Mouse (Mus musculus) neural tube, embryonic 10.5 days (tissue): ENCODE results near the gene Sema6d.

ENCODE experiments used
- DNase-seq: peaks from one replicate; pipeline ENCODE4 v3.0.0-alpha.2; 2017; ENCODE audit warnings: low spot score; ENCODE audit errors: extremely low spot score

Gene Sema6d

DNA sequence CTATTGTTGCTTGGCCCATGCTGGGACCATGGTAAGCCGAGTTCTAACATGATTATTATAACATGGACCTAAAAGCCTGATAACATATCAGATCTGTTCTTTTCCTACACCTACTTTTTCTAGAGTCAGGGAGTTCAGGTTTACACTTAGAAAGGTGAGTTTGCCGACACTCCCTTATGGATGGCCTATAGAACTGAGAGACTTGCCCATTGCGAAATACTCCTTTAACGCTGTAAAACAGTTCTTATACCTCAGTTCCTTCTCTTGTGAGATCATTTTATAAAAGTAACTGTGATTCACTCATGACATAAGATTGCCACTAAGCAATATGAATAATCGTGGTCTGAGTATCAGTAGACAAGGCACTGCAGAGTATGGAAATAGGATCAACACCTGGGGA lies 307.5 kb downstream of the Sema6d start:
- DNase-seq: no peak

DNA sequence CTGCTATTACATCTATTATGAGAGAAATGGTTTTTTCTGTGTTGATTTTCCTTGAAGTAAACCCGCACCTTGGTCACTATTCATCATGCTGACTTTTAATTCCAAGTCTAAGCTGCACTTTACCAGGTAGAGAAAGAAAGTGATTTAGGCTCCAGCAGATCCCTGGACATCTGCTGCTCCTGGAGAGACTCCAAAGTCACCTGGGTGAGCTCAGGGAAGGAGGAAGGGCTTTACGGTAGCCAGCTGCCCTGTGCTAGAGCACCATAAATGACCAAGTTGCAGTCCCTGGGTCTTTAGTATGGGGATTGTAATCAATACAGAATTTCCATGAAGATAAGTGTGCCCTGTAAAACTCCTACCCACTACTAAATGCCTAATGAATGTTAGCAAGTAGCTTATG lies 309.8 kb downstream of the Sema6d start:
- no peak for DNase-seq

DNA sequence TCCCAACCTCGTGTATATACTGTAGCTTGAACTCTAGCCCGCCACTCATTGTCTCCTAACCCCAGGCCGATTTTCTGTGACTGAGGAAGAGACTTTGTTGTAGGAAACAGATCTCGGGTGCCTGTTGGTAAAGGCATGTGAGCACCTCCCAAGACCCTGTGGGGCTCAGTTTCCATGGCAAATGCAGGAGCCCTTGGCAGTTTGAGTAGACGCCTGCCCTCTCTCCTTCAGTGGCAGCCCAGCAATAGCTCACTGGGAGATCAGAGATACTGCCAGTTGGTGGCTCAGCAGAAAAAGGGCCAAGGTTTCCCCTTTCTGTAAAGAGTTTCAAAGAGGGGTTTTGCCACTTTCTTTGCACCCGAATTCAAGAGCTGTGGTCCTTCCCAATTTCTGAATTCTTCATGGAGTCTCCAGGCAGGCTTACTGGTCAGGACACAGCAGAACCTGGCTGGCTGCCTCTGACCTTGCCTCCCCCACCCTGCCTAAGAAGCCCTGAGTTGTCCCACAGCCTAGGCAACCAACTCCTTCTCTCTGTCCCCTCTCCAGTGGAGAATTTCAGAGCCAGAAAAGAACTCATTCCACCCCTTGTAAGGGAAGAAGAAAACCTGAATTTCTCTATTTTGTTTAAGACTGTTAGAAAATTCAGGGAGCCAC lies 312.1 kb downstream of the Sema6d start:
- no peak for DNase-seq

DNA sequence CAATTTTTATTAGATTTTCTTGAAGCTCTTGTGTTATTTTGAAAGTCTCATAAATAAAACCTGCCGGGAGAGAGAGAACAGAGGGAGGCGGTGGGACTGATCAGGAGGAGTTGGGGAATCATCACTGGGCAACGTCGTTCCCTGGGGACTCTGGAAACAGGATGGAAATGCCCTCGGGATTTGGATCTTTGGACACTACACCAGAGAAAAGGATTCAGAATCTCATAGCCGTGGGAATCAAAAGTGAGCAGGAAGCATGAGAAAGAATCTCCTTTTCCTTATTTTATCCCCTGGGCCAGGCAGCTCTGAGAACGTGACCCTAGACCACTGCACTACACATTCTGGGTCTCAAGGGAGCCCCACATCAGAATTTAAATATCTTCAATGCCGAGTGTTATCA lies 313.8 kb downstream of the Sema6d start:
- no peak for DNase-seq

DNA sequence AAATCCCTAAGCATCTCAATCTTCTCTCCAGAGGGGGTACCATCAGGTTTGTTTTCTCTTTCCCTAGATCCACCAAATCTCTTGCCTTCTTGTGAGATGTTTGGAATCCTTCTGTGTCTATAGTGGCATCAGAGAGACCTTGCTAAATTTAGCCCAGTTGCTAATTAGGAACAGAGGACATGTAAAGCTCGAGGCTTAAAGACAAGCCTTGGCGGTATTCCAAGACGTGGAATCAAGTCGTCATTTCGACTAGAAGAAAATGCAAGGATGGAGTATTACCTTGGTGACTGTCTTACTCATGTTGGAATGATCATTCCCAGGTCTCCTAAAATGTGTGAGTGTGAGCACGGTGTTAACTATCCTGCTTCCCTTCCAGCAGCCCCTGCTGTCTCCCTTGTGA lies 314.2 kb downstream of the Sema6d start:
- no peak for DNase-seq

DNA sequence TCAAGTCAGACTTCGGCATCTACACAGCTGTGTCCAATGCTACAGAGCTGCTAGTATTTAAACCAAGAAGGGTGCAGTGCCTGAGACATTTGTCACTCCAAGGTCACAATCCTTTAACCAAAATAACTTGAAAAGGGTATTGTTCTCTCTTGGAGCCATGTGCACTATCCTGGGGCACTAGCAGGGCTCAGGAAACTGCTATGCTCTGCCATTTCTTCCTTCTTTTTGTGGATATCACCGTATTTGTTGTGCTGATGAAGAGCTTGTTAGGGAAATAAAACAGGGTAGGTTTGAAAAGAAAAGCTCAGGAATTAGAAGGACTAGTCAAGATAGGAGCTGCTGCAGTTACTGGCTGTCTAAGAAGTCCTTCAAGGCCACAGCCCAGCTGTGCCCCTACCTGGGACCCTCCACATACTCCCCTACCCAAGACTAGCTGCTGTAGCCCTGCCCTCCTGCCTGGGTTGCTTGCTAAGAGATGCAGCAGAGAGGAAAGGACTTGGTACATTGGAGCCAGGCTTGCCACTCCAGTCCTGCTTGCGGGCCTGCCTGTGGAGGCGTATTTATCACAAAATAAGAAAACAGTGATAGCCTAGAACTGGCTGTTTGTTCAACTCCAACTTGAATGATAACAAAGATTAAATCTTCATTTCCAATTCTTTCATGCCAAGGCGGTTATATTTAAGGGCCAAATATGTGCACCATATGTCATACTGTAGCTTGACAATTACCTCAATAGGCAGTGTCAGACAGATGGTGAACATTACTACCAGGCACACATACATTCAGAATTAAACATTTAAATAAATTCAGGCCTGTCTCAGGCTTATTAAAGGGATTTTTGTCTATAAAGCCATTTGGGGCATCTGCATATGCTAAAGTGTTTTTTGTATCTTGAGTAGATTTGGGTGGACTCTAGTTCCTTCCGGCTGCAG lies 315.1 kb downstream of the Sema6d start:
- no peak for DNase-seq

DNA sequence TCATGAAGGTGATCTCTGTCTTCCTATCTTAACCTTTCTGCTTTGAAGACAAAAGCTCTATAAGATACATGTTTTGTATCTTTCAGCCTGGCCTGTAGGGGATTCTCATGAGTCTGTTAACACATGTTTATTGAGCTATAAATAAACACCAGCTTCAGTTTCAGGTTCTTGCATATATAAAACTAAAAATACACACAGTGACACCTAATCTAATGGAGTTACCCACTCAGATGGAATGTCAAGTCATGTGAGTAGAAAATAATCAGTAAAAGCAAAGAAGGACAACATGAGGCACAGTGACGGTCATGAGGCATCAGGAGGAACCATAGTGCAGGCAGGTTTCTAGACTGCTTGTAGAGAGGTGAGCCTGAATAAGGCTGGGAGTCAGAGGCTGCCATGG lies 319.2 kb downstream of the Sema6d start:
- no peak for DNase-seq

DNA sequence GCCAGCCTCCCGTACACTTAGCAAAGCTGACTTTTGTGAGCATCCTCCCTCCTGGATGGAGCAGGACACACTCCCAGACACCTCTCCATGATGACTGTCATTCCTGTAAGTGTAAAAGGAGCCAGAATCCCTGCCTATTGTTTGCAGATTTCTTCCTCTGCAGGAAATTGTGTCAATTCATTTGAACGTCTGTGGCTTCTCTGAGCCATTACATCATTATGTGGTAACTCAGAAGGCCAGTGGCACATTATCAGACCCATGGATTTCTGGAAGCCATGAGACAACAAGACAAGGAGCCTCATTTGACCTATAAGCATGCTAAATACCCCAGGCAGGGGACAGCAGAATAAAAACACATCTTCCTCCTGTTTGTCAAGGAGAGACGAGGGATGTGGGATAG lies 327.0 kb downstream of the Sema6d start:
- DNase-seq: no peak

DNA sequence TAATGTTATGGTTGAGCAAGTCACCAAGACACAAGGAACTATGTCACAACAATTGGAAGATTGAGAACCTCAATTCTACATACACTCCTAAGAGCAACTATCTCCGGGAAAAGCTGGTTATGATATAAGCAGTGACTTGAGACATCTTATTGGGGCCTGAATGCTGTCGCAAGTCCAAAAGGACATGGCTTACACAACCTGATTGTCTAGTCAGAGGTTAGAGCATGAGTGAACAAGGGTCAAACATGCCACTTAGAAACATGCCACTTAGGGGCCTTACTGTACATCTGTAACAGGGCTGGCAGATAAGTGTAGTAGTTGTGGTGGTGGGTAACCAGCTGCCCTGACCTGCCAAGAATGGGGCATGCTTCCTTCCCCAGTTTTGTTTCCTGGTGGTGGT lies 328.6 kb downstream of the Sema6d start:
- DNase-seq: no peak

DNA sequence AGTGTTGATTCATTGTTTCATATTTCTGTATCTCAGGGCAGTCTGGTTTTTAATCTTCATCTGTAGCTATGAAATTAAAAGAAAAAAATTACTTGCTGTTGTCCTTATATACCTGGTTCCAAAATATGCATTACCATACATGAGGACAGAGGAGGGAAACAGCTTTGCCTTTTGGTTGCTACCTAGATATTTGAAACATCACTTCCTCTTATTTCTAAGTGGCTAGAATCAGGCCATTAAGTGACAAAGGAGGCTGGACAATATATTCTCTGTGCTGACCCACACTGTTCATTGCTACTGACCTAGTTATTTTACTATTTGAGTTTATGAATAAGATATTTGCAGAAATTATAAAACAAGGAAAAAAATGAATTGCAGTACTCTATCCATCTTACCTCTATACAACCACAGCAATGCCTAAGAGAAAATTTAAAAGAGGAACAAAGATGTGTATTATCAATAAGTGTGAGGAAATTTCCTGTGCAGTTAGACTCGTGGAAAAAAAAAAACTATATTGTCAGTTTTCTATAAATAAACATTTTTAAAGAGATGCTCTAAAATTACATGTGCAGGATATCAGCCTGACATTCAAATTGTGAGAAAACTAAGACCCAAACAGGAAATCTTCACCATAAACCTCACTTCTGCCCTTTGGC lies 330.5 kb downstream of the Sema6d start:
- no peak for DNase-seq

DNA sequence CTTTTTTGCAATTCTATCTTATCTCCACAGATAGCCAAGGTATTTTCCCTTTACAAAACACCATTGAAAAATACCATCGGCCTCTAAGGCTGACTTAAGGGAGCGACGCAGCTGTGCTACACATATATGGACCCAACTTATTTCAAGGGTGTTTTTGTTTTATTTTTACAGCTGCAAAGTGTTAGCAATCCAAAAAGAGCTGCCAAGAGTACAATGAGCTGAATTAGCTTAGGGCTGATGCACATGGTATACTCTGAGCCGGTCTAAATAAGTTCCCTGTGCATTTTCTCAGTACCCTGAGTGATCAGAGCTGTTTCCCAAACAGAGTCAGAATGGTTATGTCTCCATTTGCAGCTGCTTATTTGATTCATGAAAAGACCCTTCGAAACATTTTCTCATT lies 340.0 kb downstream of the Sema6d start:
- no peak for DNase-seq

DNA sequence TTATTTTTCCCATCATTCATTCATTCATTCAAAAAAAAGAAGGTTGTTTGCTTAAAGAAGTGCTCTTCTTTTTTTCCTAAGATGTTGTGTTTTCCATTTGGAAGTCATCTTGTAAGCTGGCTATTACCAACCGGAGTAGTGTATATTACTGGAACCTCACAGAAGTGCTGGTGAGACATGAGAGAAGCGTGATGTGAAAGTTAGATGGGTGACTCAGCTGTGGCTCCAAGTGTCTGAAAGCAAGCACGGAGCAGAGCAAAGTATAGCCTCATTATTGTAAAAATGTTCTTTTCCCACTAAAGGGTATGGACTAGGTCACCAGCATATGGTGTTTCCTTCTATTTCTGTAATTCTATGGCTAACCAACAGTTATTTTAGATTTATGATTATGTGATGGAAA lies 340.9 kb downstream of the Sema6d start:
- DNase-seq: no peak

DNA sequence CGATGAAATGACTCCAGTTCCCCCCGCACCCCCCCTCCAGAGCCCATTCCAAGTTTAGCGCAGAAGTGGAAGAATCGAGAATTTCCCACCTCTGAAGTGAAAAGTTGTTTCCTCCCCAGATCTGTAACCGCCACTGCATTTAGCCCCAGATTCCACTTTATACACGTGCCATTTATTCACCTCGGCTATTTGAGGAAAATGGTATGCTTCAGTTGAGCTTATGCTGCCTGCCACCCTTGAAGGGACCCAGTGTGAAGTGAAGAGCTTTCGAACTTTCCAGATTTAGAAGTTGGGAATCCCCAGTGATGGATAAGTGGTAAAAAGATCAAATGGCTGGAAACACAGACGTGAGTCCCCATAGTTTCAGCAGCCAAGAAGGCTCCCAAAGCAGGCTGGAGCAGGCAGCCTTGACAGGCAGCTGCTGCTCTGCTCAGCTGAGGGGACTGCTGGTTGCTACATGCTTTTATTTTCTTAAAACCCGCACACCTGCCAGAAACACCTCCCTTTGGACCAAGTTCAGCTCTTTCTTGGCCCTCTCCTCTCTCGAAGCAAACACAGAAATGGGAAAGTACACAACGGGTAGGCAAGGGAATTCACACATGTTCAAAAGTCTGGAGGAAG lies 345.7 kb downstream of the Sema6d start:
- DNase-seq: no peak

DNA sequence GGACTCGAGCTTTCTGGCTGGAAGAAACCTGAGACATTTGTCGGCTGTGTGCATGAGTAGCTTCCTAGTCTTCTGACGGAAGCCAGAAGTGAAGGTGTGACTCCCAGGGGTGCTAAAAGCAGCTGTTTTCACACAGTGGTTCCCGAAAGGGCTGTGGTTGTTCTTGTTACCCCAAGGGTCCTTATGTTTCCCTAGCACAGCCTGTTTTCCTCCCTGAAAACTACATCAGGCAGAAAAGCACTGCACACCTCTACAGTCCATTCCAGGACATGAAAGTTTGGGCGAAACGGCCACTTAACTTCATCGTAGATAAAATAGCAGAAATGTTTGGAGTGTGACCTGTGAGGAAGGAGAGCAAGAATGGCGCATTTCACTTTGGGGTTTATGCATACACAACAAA lies 346.9 kb downstream of the Sema6d start:
- no peak for DNase-seq

DNA sequence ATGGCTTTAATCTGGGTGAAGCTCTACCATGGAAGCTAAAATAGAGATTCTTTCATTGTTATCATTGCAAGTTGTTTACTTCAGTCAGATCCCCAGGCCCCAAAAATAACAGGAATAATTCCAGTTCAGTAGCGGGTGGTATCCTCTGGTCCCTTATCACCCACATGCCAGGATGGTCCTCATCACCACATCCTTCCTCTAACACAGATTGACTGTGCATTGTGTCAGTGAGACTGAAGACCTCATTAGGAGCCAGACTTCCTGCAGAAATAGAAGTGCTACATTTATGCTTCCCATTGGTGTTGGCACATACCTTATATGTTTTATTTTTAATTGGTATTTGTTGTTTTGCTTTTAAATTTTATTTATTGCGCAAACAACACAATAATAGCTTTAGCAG lies 354.4 kb downstream of the Sema6d start:
- no peak for DNase-seq

DNA sequence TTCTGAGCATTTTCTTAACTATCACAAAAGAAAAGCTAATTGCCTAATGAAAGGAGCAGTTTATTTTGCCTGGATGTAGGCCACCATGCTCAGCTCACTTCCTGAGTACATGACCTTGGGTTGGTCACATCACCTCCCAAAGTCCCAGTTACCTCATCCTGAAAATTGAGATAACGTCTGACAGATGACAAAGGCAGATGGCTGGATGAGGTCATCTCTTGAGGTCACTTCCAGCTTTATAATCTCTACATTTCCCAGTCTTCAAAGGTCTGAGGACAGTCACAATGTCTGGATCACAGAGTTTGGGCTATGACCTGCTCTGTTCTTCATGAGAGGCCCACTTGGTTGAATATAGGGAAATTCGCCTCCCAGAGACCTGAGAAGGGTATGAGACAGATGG lies 366.1 kb downstream of the Sema6d start:
- DNase-seq: no peak

DNA sequence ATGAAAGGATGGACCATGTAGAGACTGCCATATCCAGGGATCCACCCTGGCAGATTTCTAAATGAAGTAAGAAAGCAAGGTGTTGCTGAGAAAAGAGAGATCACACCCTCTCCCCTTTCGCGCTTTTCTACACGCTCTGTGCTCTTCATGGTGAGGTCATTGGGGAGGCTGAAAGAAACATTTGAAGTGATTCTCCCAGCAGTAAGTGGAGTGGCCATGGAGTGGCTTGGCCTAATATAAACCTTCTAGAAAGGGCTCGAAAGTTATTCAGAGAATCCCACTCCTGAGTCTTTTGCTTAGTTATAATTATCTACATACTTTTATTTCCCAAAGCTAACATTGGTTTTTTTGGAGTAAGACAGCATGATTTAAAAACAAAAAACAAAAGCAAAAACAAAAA lies 367.2 kb downstream of the Sema6d start:
- no peak for DNase-seq

DNA sequence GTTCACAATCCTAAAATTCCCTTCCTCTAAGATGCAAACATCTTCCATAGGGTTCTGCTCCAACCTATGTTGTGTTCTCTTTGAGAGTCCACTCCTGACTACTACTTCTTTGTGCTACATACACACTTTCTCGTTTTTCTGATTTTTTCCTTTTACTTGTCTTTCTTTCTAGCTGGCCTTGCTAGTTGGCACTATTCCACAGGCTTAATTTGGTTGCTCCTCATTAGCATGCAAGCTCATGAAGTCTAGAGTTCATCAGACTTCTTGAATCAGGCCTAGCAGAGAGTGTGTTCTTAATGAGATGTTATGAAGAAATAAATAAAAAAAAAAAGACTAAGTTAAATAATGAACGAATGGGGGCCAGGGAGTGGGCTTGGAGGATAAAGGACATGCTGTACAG lies 368.3 kb downstream of the Sema6d start:
- DNase-seq: no peak

DNA sequence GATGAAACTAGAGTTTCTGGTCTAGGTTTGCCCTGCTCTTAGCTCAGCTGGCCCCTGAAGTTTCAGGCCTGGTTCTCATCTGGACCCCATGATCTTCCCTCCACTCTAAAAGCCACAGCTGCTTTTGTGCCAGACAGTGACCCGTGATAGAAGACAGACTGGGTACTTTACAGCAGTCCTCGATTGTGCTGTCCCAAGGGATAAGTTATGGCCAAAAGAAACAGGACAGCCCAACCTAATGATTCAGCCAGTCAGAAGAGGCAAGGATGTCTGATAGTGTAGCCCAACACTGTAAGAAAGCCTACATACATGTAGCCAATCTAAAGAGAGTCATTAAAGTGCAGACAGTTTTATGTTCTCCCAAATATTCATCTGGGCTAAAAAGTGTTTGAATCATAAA lies 371.2 kb downstream of the Sema6d start:
- no peak for DNase-seq

DNA sequence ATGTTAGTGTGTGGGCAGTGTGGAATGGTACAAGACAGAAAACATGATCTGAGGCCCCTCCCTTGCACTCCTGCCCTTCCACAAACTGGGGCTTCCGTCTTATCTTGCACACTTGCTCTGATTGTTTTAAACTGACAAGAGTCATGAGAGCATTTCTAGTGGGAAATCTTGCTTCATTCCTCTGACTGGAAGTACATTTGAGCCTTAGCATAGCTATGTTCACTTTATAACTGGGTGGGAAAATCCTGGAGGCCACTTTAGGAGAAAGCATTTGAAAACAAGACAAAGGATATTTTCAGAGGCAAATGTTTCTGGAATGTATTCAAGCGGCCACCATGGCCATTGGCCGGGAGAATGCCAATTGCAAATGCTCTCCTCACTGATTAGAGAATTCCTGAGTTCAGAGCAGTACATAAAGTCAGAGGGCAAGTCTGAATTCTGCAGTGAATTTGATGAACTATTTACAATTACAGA lies 371.6 kb downstream of the Sema6d start:
- DNase-seq: no peak

DNA sequence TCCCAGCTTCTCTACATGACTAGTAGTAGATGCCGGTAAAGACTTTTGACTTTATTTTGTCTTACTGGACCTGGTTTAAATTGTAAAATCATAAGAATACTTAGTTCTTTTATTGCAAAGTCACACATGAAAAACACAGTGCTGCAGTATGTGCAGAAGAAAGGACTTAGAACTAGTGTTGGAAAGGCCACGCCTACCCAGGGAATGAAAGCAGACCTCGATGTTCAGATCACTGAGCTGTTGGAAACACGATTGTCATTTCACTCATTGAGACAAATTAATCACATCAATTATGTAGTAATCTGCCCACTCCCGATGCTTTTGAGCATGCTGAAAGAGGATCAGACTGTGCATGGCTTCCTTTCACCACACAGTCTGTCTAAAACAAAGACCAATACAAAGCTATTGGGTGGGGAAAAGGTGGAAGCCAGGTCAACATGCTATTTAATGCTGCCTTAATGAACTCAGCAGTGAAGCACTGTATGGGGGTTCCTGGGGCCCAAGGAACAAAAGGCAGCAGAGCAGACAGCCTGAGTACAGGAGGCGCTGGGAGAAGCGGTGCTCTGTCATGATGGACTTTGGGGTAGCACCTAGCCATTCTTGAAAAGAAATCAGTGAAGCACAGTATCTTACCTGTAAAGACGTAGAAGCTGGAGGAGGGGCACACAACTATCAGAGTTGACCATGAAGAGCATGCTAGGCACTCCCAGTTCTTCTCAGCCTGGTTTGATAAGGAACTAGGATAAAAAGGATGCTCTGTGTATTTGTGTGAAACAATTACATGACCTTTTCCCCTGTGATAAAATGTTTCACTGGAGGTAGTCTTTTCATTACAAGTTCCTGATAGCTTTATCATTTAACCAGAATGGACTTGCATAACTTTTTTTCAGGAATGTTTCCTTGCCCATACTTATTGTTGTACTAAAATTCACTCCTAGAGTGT lies 375.5 kb downstream of the Sema6d start:
- no peak for DNase-seq
